Mouse (Mus musculus) heart, embryonic 12.5 days (tissue): ENCODE data around the gene D430041D05Rik. TPM values are rescaled to one million over a fixed set of nuclear protein-coding genes. Genes with fewer than 3 reads are reported as not detected.

Experiments used
- ATAC-seq: fragments of 200-750 bp; cut with Nextera tagmentation; 2 replicates; pipeline ENCODE4 v1.8.0; 2017; ENCODE audit warnings: moderate TSS enrichment, moderate library complexity; ENCODE audit not compliant: insufficient number of reproducible peaks, low FRiP score
- H3K27ac ChIP-seq: fragments of 300-500 bp; sonication (generic); 2 replicates; pipeline ENCODE4 v1.5.1; 2016; ENCODE audit warnings: mild to moderate bottlenecking, moderate library complexity; ENCODE audit not compliant: poor library complexity, severe bottlenecking
- H3K27me3 ChIP-seq: fragments of 300-500 bp; sonication (generic); replicated peaks from 2 replicates; pipeline ENCODE4 v1.6.1; 2016; ENCODE audit warnings: mild to moderate bottlenecking, moderate library complexity
- H3K36me3 ChIP-seq: fragments of 300-500 bp; sonication (generic); 2 replicates; pipeline ENCODE4 v1.6.1; 2016; ENCODE audit warnings: mild to moderate bottlenecking, moderate library complexity
- H3K4me1 ChIP-seq: fragments of 300-500 bp; sonication (generic); replicated peaks from 2 replicates; pipeline ENCODE4 v1.6.1; 2016; ENCODE audit warnings: mild to moderate bottlenecking
- H3K4me2 ChIP-seq: fragments of 300-500 bp; sonication (generic); 2 replicates; pipeline ENCODE4 v1.6.1; 2016; ENCODE audit warnings: mild to moderate bottlenecking, moderate library complexity
- H3K4me3 ChIP-seq: fragments of 300-500 bp; sonication (generic); 2 replicates; pipeline ENCODE4 v1.5.1; 2016; ENCODE audit warnings: mild to moderate bottlenecking
- H3K9ac ChIP-seq: fragments of 300-500 bp; sonication (generic); 2 replicates; pipeline ENCODE4 v1.6.1; 2016; ENCODE audit warnings: mild to moderate bottlenecking, moderate library complexity
- H3K9me3 ChIP-seq: fragments of 300-500 bp; sonication (generic); replicated peaks from 2 replicates; pipeline ENCODE4 v1.6.1; 2016; ENCODE audit warnings: mild to moderate bottlenecking, moderate library complexity
- WGBS: fragments of 180-500 bp; shearing (Covaris S2); methylation state at CpG from one replicate; pipeline ENCODE4 v1.1.7; 2016; 5-methylcytosine and 5-hydroxymethylcytosine counted together
- polyA plus RNA-seq: library from polyadenylated mRNA; unstranded; fragments of >200 nt; fragmentation: Nextera tagmentation; extraction: Ambion mirVana; gene quantifications from 2 replicates; pipeline ENCODE4 v1.2.1, GENCODE M21; 2016

The D430041D05Rik gene
- polyA plus RNA-seq, 1 experiment from 2014 or later = 0.04 TPM

GRCm38 (mm10) chr2:104267049-104267448 lies 143.8 kb downstream of the D430041D05Rik start:
- H3K27ac ChIP-seq = no peak overlapping the region
- 33% methylated on average over 4 of the region's 4 CpGs for WGBS
- ATAC-seq = no peak
- no peaks in the 10 kb centered on the region for H3K27me3 ChIP-seq
- H3K4me2 ChIP-seq = no peak overlapping the region
- no peak overlapping the region for H3K9ac ChIP-seq
- no peaks in the 10 kb centered on the region for H3K9me3 ChIP-seq
- no peak overlapping the region for H3K4me3 ChIP-seq
- H3K4me1 ChIP-seq = peaks cover 8% of the 10 kb centered on the region
- H3K36me3 ChIP-seq = no peaks in the 10 kb centered on the region

DNA sequence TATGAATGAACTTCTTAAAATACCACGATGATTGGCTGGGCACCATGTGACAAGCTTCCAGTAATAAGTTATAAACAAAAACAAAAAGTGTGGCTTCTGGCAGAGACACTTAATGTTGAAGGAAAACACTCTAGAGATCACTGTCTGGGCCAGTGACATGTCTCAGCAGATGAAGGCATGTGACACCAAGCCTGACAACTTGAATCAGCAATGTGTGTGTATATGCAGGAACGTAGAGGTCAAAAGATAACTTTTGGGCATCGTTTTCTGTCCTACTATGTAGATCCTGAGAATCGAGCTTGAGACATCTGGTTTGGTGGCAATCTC lies 149.1 kb downstream of the D430041D05Rik start:
- no peaks in the 10 kb centered on the region for H3K36me3 ChIP-seq
- no peak overlapping the region for H3K4me2 ChIP-seq
- no peak overlapping the region for H3K27ac ChIP-seq
- no peak for ATAC-seq
- 0 out of 2 replicates have a peak, but pooled peaks cover under 1% of the 10 kb centered on the region for H3K4me1 ChIP-seq
- 68% methylated on average over 4 of the region's 4 CpGs for WGBS
- H3K27me3 ChIP-seq = peaks cover 4% of the 10 kb centered on the region; the same call in 1 of the 2 replicates
- H3K9ac ChIP-seq = no peak overlapping the region
- H3K9me3 ChIP-seq = no peaks in the 10 kb centered on the region
- no peak overlapping the region for H3K4me3 ChIP-seq

- no peaks in the 10 kb centered on the region for H3K4me1 ChIP-seq
- 75% methylated on average over 18 of the region's 18 CpGs for WGBS
- no peak for ATAC-seq
Observed at GRCm38 (mm10) chr2:104260920-104261740, 149.7 kb downstream of the D430041D05Rik start.

GRCm38 (mm10) chr2:104256585-104256984 lies 154.2 kb downstream of the D430041D05Rik start:
- Histone ChIP-seq H3K36me3 (no peaks in the 10 kb centered on the region), H3K27ac (no peak overlapping the region), H3K27me3 (peaks cover 11% of the 10 kb centered on the region; the same call in 1 of the 2 replicates), H3K4me2 (no peak overlapping the region), H3K9me3 (no peaks in the 10 kb centered on the region), H3K4me3 (no peak overlapping the region), H3K4me1 (no peaks in the 10 kb centered on the region), H3K9ac (no peak overlapping the region)
- WGBS = 72% methylated on average over 15 of the region's 15 CpGs
- no peak for ATAC-seq

More at GRCm38 (mm10) chr2:104260920-104261740, 149.7 kb downstream of the D430041D05Rik start:
- no peak overlapping the region for H3K9ac ChIP-seq
- peaks cover 5% of the 10 kb centered on the region; the same call in 1 of the 2 replicates for H3K27me3 ChIP-seq
- no peak overlapping the region for H3K4me2 ChIP-seq
- H3K9me3 ChIP-seq = no peaks in the 10 kb centered on the region
- H3K27ac ChIP-seq = no peak overlapping the region
- no peak overlapping the region for H3K4me3 ChIP-seq
- no peaks in the 10 kb centered on the region for H3K36me3 ChIP-seq

- peaks cover 11% of the 10 kb centered on the region; the same call in 1 of the 2 replicates for H3K27me3 ChIP-seq
- no peaks in the 10 kb centered on the region for H3K9me3 ChIP-seq
- H3K27ac ChIP-seq = no peak overlapping the region
- no peak for ATAC-seq
- no peak overlapping the region for H3K9ac ChIP-seq
- H3K4me1 ChIP-seq = no peaks in the 10 kb centered on the region
- H3K4me2 ChIP-seq = no peak overlapping the region
- WGBS = 87% methylated on average over 9 of the region's 9 CpGs
- no peaks in the 10 kb centered on the region for H3K36me3 ChIP-seq
- no peak overlapping the region for H3K4me3 ChIP-seq
Observed at GRCm38 (mm10) chr2:104254944-104255343, 155.9 kb downstream of the D430041D05Rik start.

DNA sequence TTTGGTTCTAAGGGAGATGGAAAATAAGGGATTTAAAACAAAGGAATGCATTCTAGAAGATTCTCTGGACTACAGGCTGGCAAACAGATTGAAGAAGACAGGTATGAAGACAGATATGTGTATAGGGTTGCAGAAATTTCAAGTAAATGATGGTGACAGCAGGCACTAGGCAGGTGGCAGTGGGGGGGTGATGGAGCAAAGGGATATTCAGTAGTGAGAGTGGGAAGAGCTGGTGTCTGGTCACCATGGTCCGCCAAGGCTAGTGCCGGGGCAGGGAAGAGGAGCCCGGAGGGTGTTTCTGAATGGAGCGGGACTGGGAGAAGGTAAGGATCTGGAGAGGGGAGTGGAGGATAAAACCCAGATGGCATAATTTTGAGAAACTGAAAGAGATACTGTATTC lies 157.5 kb downstream of the D430041D05Rik start:
- no peak for ATAC-seq
- H3K27ac ChIP-seq = no peak overlapping the region
- H3K9ac ChIP-seq = no peak overlapping the region
- H3K9me3 ChIP-seq = no peaks in the 10 kb centered on the region
- peaks cover 11% of the 10 kb centered on the region; the same call in 1 of the 2 replicates for H3K27me3 ChIP-seq
- H3K4me3 ChIP-seq = no peak overlapping the region
- H3K36me3 ChIP-seq = no peaks in the 10 kb centered on the region
- 92% methylated on average over 4 of the region's 4 CpGs for WGBS
- no peak overlapping the region for H3K4me2 ChIP-seq
- H3K4me1 ChIP-seq = no peaks in the 10 kb centered on the region

GRCm38 (mm10) chr2:104251647-104252046 lies 159.2 kb downstream of the D430041D05Rik start:
- no peaks in the 10 kb centered on the region for H3K9me3 ChIP-seq
- H3K9ac ChIP-seq = no peak overlapping the region
- no peaks in the 10 kb centered on the region for H3K4me1 ChIP-seq
- no peak for ATAC-seq
- WGBS = 60% methylated on average over 4 of the region's 4 CpGs
- no peak overlapping the region for H3K4me2 ChIP-seq
- 0 out of 2 replicates have a peak, but pooled peaks cover 6% of the 10 kb centered on the region for H3K27me3 ChIP-seq
- no peaks in the 10 kb centered on the region for H3K36me3 ChIP-seq
- no peak overlapping the region for H3K4me3 ChIP-seq
- H3K27ac ChIP-seq = no peak overlapping the region

DNA sequence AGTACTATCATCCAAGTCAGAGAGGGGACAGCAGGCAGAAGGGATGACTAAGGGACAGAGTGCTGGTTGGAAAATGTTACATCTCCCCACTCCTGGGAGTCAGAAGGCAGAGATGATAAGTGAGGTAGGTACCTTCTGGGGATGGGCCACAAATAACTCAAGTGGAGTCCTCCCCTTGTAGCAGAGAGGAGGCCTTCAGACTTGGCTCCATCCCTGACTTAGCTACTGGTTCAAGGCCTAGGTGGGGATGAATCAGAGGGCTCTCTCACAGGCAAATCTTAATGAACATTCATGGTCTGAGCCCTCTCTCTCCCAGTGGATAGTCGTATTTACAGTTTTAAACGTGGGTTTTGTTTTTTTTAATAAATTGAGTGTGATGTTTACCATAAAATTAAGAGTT lies 161.0 kb downstream of the D430041D05Rik start:
- H3K9me3 ChIP-seq = no peaks in the 10 kb centered on the region
- WGBS = 77% methylated on average over 2 of the region's 2 CpGs
- H3K4me2 ChIP-seq = no peak overlapping the region
- H3K9ac ChIP-seq = no peak overlapping the region
- H3K4me1 ChIP-seq = no peaks in the 10 kb centered on the region
- no peaks in the 10 kb centered on the region for H3K36me3 ChIP-seq
- H3K27ac ChIP-seq = no peak overlapping the region
- no peak for ATAC-seq
- H3K27me3 ChIP-seq = no peaks in the 10 kb centered on the region
- H3K4me3 ChIP-seq = no peak overlapping the region

GRCm38 (mm10) chr2:104246851-104247250 lies 164.0 kb downstream of the D430041D05Rik start:
- Histone ChIP-seq H3K27me3 (no peaks in the 10 kb centered on the region), H3K4me2 (no peak overlapping the region), H3K4me3 (no peak overlapping the region), H3K9me3 (no peaks in the 10 kb centered on the region), H3K4me1 (no peaks in the 10 kb centered on the region), H3K36me3 (no peaks in the 10 kb centered on the region), H3K9ac (no peak overlapping the region), H3K27ac (no peak overlapping the region)
- no peak for ATAC-seq
- 77% methylated on average over 4 of the region's 4 CpGs for WGBS

DNA sequence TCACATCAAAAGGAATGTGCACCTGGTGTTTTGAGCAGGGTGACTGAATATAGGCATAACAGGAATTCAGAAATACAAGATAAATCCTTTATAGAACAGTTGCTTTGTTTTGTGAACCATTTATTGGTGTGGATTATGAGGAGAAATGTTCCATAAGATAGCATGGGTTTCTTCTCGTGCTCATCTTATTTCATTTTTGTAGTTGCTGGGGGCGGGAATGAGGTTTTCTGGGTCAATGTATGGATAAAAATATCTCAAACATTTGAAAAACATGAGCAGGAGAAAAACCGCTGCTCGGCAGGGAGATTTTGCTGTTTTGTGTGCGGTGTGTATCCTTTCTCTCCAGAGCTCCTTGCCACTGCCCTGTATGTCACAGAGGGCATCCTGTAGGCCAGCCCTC lies 168.8 kb downstream of the D430041D05Rik start:
- no peaks in the 10 kb centered on the region for H3K27me3 ChIP-seq
- no peak overlapping the region for H3K9ac ChIP-seq
- no peak overlapping the region for H3K4me2 ChIP-seq
- no peaks in the 10 kb centered on the region for H3K36me3 ChIP-seq
- H3K9me3 ChIP-seq = no peaks in the 10 kb centered on the region
- no peaks in the 10 kb centered on the region for H3K4me1 ChIP-seq
- no peak for ATAC-seq
- WGBS = 88% methylated on average over 5 of the region's 5 CpGs
- H3K4me3 ChIP-seq = no peak overlapping the region
- no peak overlapping the region for H3K27ac ChIP-seq

GRCm38 (mm10) chr2:104237141-104237540 lies 173.7 kb downstream of the D430041D05Rik start:
- Histone ChIP-seq H3K4me3 (no peak overlapping the region), H3K27me3 (no peaks in the 10 kb centered on the region), H3K27ac (no peak overlapping the region), H3K4me2 (no peak overlapping the region), H3K36me3 (no peaks in the 10 kb centered on the region), H3K4me1 (no peaks in the 10 kb centered on the region), H3K9me3 (no peaks in the 10 kb centered on the region), H3K9ac (no peak overlapping the region)
- 56% methylated on average over 4 of the region's 4 CpGs for WGBS
- ATAC-seq = no peak

GRCm38 (mm10) chr2:104230444-104230843 lies 180.4 kb downstream of the D430041D05Rik start:
- 81% methylated on average over 2 of the region's 2 CpGs for WGBS
- Histone ChIP-seq H3K9me3 (no peaks in the 10 kb centered on the region), H3K27ac (no peak overlapping the region), H3K4me1 (no peaks in the 10 kb centered on the region), H3K4me2 (no peak overlapping the region), H3K27me3 (no peaks in the 10 kb centered on the region), H3K4me3 (no peak overlapping the region), H3K9ac (no peak overlapping the region), H3K36me3 (no peaks in the 10 kb centered on the region)
- no peak for ATAC-seq
